Mouse (Mus musculus) cerebellum, postnatal 4 days (tissue): ENCODE data around the gene Mmp11.

ENCODE experiments used
- DNase-seq, 2 experiments: peaks; one replicate each; pipeline ENCODE4 v3.0.0; 2022; ENCODE audit warnings: low spot score in 2 of 2, mixed read lengths in 1 of 2

Gene Mmp11

GRCm38 (mm10) chr10:75937851-75938643 is 1.8 kb upstream of the Mmp11 start:
- no peak for DNase-seq

- no peak for DNase-seq
These were observed 792 bp upstream of the Mmp11 start for GRCm38 (mm10) chr10:75936909-75937667.

DNA sequence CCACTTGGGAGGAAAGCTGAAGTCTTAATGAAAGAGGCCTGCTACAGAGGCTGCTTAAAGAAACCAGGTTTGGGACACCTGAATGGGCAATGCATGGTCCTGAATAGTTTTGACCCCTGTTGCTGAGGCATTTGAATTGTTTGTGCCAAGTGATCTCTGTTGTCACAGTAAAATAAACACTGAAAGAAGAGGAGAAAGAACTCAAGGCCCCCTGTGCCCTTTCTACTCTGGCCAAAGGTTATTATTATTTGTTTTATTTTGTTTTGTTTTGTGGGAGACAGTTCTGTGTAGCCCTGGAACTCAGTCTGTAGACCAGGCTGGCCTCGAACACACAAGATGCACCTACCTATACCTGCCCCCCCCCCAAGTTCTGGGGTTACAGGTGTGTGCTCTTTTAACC is 1.3 kb downstream of the Mmp11 start:
- DNase-seq, result no peak

DNA sequence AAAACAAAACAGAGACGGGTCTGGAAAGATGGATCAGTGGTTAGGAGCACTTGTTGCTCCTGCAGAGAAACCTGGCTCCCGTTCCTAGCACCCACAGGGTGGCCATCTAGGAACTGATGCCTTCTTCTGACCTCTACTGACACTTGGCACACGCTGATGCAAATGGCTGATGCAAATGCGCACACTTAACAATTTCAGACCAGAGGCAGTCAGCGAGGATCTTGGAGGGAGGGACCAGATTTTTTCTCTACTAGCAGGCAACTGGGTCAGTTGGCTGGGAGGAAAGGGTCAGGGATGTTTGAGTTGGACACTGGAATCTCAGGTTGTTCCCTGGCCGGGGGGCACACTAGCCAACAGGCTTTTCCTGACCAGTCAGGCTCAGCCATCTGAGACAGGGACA is 3.4 kb downstream of the Mmp11 start, which contains the start of gene Chchd10:
Gene Chchd10 (plus strand): TSS at position 240 of the 400 bp plus-strand sequence.
- DNase-seq, result no peak

GRCm38 (mm10) chr10:75932081-75932678 is 4.1 kb downstream of the Mmp11 start:
- DNase-seq, result no peak

GRCm38 (mm10) chr10:75931311-75931710 is 5.0 kb downstream of the Mmp11 start:
- no peak for DNase-seq

- DNase-seq, result no peak
These were observed 6.0 kb downstream of the Mmp11 start for GRCm38 (mm10) chr10:75930304-75930703.

DNA sequence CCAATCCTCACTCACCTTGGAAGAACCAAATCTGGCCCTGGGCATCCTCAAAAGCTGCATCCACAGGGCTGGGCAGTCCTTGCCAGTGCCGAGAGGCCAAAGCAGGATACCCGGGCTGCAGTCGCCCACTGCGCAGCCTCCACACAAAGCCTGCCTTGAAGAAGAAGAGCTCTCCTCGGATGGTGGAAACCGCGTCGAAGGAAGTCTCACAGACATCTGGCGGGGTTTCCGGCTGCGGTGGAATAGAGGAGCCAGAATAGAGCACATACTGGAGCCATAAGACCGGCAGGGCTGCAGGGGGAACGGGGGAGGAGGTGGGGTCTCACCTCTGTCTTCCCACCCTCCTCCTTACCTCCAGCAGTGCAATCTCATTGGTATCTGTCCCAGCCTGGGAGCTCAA is 9.9 kb downstream of the Mmp11 start:
- no peak for DNase-seq

DNA sequence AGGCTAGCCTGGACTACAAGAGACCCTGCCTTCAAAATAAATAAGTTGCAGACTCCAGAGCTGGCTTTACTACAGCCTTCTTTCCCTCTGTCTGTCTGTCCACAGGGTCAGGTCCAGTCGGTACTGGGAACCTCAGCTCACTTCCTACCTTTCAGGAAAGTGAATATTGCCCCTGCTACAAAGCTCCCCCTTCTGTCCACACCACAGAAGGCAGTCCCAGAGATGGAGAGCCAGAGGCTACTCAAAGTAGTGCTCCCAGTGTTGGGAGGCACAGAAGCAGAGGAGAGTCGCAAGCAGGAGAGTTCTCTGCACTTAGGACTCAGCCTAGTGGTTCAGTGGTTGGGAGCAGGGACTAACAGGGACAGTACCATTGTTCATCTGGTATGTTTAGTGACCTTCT is 12.0 kb downstream of the Mmp11 start:
- no peak for DNase-seq

- peak in 1 of 2 experiments; percentile 30 for DNase-seq
These were observed 14.4 kb downstream of the Mmp11 start for GRCm38 (mm10) chr10:75921726-75922560.

DNA sequence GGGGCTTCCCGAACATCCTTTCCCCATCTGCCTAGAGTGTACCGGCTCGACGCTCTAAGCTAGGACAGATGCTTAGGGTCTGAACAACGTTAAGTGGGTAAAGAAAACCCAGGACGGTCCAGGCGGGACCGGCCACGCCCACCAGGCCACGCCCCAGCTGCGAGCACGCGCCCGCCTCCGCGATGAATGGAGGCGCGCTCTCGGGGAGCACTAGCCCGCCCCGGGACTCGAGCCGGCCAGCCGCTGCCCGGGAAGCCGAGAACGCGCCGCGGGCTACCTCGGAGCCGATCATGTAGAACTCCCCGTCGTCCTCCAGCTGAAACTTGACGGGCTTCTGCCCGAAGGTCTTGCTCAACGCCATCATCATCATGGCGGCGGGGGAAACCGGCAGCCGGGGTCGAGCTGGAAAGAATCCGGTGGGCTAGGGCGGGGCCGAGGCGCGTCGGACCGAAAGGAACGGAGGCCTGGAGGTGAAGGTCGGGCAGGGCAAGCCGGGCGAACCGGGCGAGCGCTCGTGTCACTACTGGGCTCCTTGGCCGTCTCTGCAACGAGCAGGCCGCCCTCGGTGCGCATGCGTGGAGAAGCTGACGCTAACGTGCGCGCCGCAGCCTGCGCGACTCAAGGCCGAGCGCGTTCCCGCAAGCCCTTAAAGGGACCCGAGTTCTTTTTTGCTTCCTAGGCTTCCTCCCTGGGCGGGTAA is 15.1 kb downstream of the Mmp11 start, which contains the start of gene Smarcb1:
Gene Smarcb1 (minus strand): TSS at position 592 of the 700 bp plus-strand sequence.
- peak; percentile 88 to 94 for DNase-seq

GRCm38 (mm10) chr10:75919026-75919425 is 17.3 kb downstream of the Mmp11 start:
- DNase-seq, result no peak

DNA sequence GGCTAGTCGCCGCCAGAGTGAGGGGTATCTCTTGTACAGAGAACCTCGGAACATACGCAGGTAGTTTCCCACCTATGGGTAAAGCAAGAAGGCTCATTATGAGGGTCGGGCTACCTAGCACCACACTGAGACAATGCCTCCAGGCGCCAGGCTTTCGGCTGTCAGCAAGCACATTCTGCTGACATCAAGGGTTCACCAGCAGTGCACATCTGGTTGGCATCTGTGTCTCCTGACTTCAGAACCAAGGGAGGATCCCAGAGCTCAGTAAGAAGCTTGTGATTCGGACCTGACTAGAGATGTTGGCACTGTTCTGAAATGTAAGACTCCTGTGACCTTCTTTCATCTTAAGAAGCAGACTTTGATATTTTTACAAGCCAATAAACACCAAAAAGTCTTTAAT is 19.5 kb downstream of the Mmp11 start:
- DNase-seq, result no peak

GRCm38 (mm10) chr10:75915557-75915956 is 20.7 kb downstream of the Mmp11 start:
- no peak for DNase-seq

GRCm38 (mm10) chr10:75913013-75913589 is 23.2 kb downstream of the Mmp11 start:
- no peak for DNase-seq

- DNase-seq, result no peak
These were observed 25.6 kb downstream of the Mmp11 start for GRCm38 (mm10) chr10:75910698-75911097.

DNA sequence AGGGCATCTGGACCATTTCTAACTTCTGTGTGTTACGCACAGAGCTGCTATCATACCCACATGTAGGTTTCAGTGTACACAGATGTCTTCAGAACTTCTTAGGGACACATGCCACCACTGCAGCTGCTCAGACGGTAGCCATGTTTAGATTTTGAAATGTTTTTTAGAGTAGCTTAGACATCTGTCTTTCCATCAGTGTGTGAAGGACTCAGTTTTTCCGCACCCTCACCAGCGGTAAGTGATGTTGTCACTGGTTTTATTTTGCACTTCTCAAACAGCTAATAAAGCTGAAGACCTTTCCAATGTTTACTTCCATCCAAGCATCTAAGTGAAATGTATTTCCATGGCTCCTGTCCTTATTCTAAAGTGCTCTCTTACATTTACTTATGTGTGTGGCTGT is 29.4 kb downstream of the Mmp11 start:
- DNase-seq, result no peak

GRCm38 (mm10) chr10:75904391-75904790 is 31.9 kb downstream of the Mmp11 start:
- no peak for DNase-seq

- no peak for DNase-seq
These were observed 37.5 kb downstream of the Mmp11 start for GRCm38 (mm10) chr10:75898846-75899245.

GRCm38 (mm10) chr10:75898039-75898564 is 38.2 kb downstream of the Mmp11 start:
- DNase-seq, result no peak
